Mouse (Mus musculus) limb, embryonic 10.5 days (tissue): ENCODE measurements around the gene Ppp2r3d. TPM values are rescaled to one million over a fixed set of nuclear protein-coding genes. Genes with fewer than 3 reads are reported as not detected.

Experiments used
- DNase-seq: peaks from one replicate; pipeline ENCODE4 v3.0.0-alpha.2; 2017; ENCODE audit warnings: low spot score
- H3K27ac ChIP-seq: fragments of 300-500 bp; sonication (generic); 2 replicates; pipeline ENCODE4 v1.5.1; 2016; ENCODE audit warnings: mild to moderate bottlenecking
- H3K27me3 ChIP-seq: fragments of 300-500 bp; sonication (generic); 2 replicates; pipeline ENCODE4 v1.6.1; 2016; ENCODE audit warnings: low read depth, mild to moderate bottlenecking; ENCODE audit not compliant: poor library complexity, severe bottlenecking
- H3K36me3 ChIP-seq: fragments of 300-500 bp; sonication (generic); 2 replicates; pipeline ENCODE4 v1.6.1; 2016; ENCODE audit warnings: mild to moderate bottlenecking, moderate library complexity
- H3K4me1 ChIP-seq: fragments of 300-500 bp; sonication (generic); 2 replicates; pipeline ENCODE4 v1.6.1; 2016
- H3K4me3 ChIP-seq: fragments of 300-500 bp; sonication (generic); 2 replicates; pipeline ENCODE4 v1.5.1; 2016; ENCODE audit warnings: mild to moderate bottlenecking, moderate library complexity
- H3K9me3 ChIP-seq: fragments of 300-500 bp; sonication (generic); replicated peaks from 2 replicates; pipeline ENCODE4 v1.6.1; 2016; ENCODE audit warnings: mild to moderate bottlenecking
- WGBS: fragments of 180-500 bp; shearing (Covaris S2); methylation state at CpG from one replicate; pipeline ENCODE4 v1.1.7; 2016; 5-methylcytosine and 5-hydroxymethylcytosine counted together
- polyA plus RNA-seq: library from polyadenylated mRNA; unstranded; fragments of >200 nt; fragmentation: Nextera tagmentation; extraction: Ambion mirVana; gene quantifications from 2 replicates; pipeline ENCODE4 v1.2.1, GENCODE M21; 2016

Gene Ppp2r3d
- polyA plus RNA-seq, 1 experiment from 2014 or later = 131 TPM

DNA sequence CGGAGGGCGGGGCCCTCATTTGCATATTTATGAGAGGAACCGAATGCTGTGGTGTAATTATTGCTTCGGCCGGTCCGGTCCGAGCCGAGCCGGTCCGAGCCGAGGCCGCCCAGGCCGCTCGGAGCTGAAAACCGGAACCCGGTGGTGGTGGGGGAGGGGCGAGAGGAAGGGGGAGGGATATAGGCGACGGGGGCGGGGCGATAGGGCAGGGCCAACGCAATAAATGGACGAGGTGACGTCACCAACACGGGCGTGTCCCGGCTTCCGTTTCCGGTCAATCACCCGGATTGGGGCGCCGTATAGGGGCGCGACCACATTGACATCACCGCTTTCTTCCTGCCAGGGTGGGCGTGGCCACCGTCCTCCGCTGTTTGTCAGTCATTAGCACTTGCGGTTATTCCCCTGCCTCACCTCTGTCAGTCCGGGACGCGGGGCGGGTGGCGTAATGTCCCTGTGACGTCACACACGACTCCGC is 51.2 kb downstream of the Ppp2r3d start:
- 1% methylated on average over 47 of the region's 47 CpGs for WGBS
- H3K27ac ChIP-seq = peak overlapping the region; percentile 97
- H3K4me1 ChIP-seq = peaks cover 3% of the 10 kb centered on the region
- DNase-seq = peak; percentile 97
- no peaks in the 10 kb centered on the region for H3K27me3 ChIP-seq
- H3K4me3 ChIP-seq = peak overlapping the region; percentile 76
- no peaks in the 10 kb centered on the region for H3K9me3 ChIP-seq
- H3K36me3 ChIP-seq = no peaks in the 10 kb centered on the region

DNA sequence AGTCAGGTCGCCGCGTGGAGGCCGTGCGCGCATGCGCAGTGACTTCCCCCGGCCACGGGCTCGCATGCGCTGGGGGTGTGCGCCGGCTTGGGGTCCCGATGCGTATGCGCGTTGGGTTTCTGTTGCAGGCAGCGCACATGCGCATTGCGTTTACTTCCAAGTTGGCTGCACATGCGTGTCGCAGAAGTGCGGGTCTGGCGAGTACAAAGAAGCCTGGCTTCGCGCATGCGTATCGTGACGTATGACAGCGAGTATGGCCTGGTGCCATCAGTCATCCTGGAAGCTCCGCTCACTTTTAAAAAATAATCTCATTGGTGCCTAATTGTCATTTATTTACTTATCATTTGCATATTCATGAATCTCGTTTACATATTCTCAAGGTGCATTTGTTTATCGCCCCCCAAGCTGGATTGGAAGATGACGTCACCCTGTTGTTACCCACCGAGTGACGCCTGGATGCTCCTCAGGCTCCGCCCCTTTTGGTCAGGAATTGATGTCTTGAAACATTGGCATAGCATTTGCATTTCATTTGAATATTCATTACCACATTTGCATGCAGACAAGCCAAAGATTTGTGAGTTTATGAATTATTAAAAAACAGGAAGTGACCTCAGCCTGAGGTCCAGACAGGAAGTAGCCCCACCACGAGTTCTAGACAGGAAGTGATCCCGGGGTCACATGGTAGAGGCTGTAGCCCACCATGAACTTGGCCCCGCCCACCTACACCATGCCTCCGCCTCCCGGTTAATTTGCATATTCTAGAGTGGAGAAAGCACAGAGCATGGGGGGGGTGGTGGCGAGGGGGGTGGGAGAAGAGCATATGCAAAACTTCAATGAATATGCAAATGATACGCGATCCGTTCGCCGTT is 51.9 kb downstream of the Ppp2r3d start:
- H3K27me3 ChIP-seq = no peaks in the 10 kb centered on the region
- peak; percentile 97 for DNase-seq
- peaks cover 3% of the 10 kb centered on the region for H3K4me1 ChIP-seq
- H3K4me3 ChIP-seq = peak overlapping the region; percentile 76
- H3K9me3 ChIP-seq = no peaks in the 10 kb centered on the region
- WGBS = under 1% methylated on average over 48 of the region's 48 CpGs
- H3K27ac ChIP-seq = peak overlapping the region; percentile 97
- no peaks in the 10 kb centered on the region for H3K36me3 ChIP-seq

DNA sequence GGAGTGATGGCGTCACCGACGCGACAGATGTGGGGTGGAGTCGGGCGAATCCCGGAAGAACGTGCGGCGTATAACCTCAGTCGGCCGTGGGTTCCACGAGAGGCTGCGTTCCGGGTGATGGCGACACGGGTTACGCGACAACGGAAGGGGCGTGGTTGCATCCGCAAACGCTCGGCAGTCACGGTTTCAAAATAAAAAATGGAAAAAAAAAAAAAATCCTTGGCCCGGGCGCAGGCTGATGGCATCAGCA is 52.5 kb downstream of the Ppp2r3d start:
- WGBS = under 1% methylated on average over 27 of the region's 27 CpGs
- H3K36me3 ChIP-seq = no peaks in the 10 kb centered on the region

DNA sequence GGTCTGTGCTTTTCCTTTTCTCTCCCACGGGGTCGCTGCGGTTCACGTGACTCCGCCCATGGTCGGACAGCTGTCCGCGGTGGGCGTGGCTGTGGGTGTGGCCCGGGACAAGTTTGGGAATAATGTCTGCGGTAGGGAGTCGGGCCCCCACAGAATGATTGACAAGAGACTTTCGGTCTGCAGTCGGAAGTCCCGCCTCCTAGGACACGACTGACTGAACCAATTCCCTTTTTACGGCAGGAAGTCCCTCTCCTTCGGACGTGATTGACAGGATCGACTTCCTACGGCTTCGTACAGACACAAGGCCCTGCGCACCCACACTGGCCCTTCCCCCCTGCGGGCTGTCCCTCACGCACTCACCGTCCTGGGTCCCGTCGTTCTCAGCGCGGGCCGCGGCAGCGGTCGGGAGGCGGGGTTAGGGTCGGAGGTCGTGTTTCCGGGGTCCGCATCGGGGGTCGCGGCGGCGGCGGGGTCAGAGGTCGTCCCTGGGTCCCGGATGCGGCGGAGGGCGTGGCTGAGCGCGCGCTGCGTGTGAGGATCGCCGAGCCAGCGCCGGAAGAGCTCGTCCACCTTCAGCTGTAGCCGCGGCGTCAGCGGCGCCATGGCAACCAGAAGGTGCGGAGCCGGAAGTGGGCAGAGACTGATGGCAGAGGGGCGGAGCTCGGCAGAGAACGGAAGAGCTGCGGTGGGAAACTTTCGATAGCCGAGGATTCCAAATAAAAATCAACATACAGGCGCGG is 53.0 kb downstream of the Ppp2r3d start:
- Histone ChIP-seq H3K36me3 (no peaks in the 10 kb centered on the region), H3K4me1 (peaks cover 3% of the 10 kb centered on the region), H3K9me3 (no peaks in the 10 kb centered on the region), H3K4me3 (peak overlapping the region; percentile 76), H3K27ac (peak overlapping the region; percentile 97), H3K27me3 (no peaks in the 10 kb centered on the region)
- peak; percentile 97 for DNase-seq
- WGBS = under 1% methylated on average over 74 of the region's 74 CpGs

More for the DNA sequence above, 52.5 kb downstream of the Ppp2r3d start:
- peak overlapping the region; percentile 97 for H3K27ac ChIP-seq
- peaks cover 3% of the 10 kb centered on the region for H3K4me1 ChIP-seq
- H3K4me3 ChIP-seq = peak overlapping the region; percentile 76
- no peaks in the 10 kb centered on the region for H3K9me3 ChIP-seq
- H3K27me3 ChIP-seq = no peaks in the 10 kb centered on the region
- DNase-seq = no peak

DNA sequence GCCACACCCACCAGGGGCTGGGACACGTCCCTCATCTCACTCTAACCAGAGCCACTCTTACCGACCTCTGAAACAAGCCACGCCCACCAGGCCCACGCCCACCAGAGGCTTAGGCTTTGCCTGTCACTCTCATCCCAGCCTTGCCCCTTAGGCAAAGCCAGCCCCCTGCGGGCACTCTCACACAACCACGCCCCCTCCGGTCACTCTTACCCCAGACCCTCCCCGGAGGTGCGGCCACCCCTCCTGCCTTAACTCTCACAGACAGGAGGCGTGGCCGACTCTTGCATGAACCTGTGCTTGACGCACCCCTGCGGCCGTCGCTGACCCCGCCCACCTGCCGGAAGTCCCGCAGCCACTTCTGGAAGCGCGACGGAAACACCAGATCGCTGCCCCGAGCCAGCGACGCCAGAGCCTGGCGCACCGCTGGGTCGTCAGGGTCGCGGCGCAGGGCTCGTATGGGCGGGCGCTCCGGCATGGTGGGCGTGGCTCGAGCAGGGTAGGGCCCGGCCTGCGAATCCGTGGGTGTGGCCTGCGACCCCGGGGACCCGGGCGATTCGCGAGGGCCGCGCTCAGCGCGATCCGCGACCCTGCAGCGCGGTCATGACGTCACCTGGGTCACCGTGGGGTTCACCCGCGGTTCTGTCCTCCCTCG is 53.7 kb downstream of the Ppp2r3d start:
- Histone ChIP-seq H3K27ac (peak overlapping the region; percentile 97), H3K9me3 (no peaks in the 10 kb centered on the region), H3K36me3 (no peaks in the 10 kb centered on the region), H3K4me3 (peak overlapping the region; percentile 76), H3K4me1 (peaks cover 3% of the 10 kb centered on the region), H3K27me3 (no peaks in the 10 kb centered on the region)
- DNase-seq = peak; percentile 94
- WGBS = under 1% methylated on average over 59 of the region's 59 CpGs

DNA sequence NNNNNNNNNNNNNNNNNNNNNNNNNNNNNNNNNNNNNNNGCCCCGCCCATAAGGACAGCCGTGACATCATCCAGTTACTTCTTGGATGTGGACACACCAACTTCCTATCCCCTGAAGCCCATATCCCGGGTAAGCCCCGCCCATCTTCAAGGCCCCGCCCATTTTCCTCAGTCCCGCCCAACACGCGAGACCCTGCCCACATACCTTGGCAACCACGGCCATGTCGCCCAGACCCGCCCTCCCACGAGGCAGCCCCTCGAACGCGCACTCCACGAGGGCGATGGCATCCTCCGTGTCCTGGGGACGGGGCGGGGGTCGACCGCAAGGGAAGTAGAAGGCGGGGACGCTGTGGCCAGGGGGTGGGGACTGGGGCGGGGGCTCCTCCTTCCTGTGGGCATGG is 54.3 kb downstream of the Ppp2r3d start:
- H3K27ac ChIP-seq = peak overlapping the region; percentile 97
- WGBS = 4% methylated on average over 23 of the region's 25 CpGs
- no peaks in the 10 kb centered on the region for H3K9me3 ChIP-seq
- DNase-seq = no peak
- peaks cover 3% of the 10 kb centered on the region for H3K4me1 ChIP-seq
- peak overlapping the region; percentile 76 for H3K4me3 ChIP-seq
- no peaks in the 10 kb centered on the region for H3K27me3 ChIP-seq
- H3K36me3 ChIP-seq = no peaks in the 10 kb centered on the region

DNA sequence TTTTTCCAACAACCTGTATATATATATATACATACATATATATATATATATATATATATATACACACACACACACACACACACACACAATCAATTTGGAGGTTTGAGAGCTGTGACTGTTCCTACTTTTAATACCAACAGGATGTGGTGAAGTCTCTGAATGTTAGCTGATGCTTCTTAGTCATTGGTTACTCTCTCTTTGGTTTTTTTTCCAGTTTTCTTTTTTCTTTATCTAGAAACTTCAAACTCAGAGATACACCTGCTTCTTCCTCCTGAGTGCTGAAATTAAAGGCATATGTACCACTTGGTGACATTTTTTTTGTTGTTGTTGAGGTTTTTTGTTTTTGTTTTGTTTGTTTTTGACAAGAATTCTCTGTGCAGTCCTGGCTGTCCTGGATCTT is 63.8 kb downstream of the Ppp2r3d start:
- Histone ChIP-seq H3K27ac (no peak overlapping the region), H3K27me3 (no peaks in the 10 kb centered on the region), H3K9me3 (no peaks in the 10 kb centered on the region), H3K36me3 (no peaks in the 10 kb centered on the region), H3K4me1 (no peaks in the 10 kb centered on the region), H3K4me3 (no peak overlapping the region)
- DNase-seq = no peak

DNA sequence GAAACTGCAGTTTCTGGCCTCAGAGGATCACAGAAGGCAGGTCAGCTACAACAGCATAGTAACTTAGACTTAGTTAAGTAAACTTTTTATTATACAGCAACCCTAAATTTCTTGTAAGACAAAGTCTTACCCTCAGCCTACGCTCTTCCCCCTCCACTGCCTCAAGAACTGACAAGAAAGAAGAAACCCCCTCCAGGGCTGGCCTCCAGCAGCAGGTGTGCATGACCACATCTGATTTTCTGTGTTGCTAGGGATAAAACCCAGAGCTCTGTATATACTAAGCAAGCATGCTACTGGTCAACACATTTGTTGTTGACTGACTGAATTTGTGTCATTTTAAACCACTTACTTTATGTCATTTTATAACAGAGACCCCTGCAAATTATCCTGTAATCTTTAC is 65.1 kb downstream of the Ppp2r3d start:
- no peaks in the 10 kb centered on the region for H3K36me3 ChIP-seq
- WGBS = 33% methylated on average over 1 of the region's 1 CpGs
- DNase-seq = no peak
- no peak overlapping the region for H3K27ac ChIP-seq
- no peak overlapping the region for H3K4me3 ChIP-seq
- H3K9me3 ChIP-seq = no peaks in the 10 kb centered on the region
- H3K4me1 ChIP-seq = no peaks in the 10 kb centered on the region
- no peaks in the 10 kb centered on the region for H3K27me3 ChIP-seq

DNA sequence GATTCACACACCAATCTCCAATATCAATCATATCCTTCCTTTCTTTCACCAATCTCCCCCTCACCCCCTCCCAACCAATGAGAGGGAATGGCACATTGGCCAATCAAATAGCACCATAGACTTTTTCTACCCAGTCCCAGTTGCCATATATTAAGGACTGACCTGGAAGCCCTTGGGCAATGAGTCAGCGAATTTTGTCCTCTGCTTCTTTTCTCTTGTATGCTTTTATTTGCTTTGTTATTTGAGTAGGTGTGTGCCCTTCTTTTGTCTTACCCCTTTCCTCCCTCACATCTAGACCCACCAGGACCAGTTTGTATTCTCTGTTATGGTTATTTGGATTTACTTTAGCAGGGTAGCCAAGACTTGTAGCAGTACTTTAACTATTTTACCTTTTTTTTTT is 68.1 kb downstream of the Ppp2r3d start:
- H3K4me3 ChIP-seq = no peak overlapping the region
- H3K36me3 ChIP-seq = no peaks in the 10 kb centered on the region
- no peaks in the 10 kb centered on the region for H3K27me3 ChIP-seq
- H3K9me3 ChIP-seq = no peaks in the 10 kb centered on the region
- WGBS = 69% methylated on average over 1 of the region's 1 CpGs
- no peak for DNase-seq
- no peak overlapping the region for H3K27ac ChIP-seq
- no peaks in the 10 kb centered on the region for H3K4me1 ChIP-seq

Other genes with a start within 250 kb of the Ppp2r3d start
- 5.0 and 6.2 TPM in 2 replicates for gene 2010315B03Rik, start 164.2 kb downstream of the Ppp2r3d start, polyA plus RNA-seq
- not detected in 2 replicates for gene Gm21836, start 16.9 kb upstream of the Ppp2r3d start, polyA plus RNA-seq